Mouse (Mus musculus): Measurements from ENCODE around the gene Atp6v1a. TPM values are rescaled to one million over a fixed set of nuclear protein-coding genes. Genes with fewer than 3 reads are reported as not detected.

Gene Atp6v1a
- polyA plus RNA-seq, 1 experiment, result 87.7 TPM

GRCm38 (mm10) chr16:44122574-44122973 lies 16.9 kb downstream of the Atp6v1a start:
- Histone ChIP-seq H3K4me3 (ENCODE audit: low read depth, low read length) (no peak overlapping the region), H3K4me1 (ENCODE audit: control insufficient read depth, insufficient read depth, low read length) (peaks cover 2% of the 10 kb centered on the region), H3K36me3 (ENCODE audit: control insufficient read depth, insufficient read depth, low read length, poor library complexity, severe bottlenecking) (no peaks in the 10 kb centered on the region; the same call in 1 of the 2 replicates), H3K27me3 (ENCODE audit: control insufficient read depth, insufficient read depth, low read length, poor library complexity, severe bottlenecking) (no peaks in the 10 kb centered on the region; the same call in 1 of the 2 replicates), H3K9ac (ENCODE audit: low read depth, poor library complexity, severe bottlenecking) (no peak overlapping the region), H3K27ac (ENCODE audit: insufficient read depth, low read length) (no peak overlapping the region), H3K9me3 (replicated peaks; ENCODE audit: control insufficient read depth, insufficient read depth, low read length, poor library complexity, severe bottlenecking) (no peaks in the 10 kb centered on the region)
- TF ChIP-seq EP300 (IDR thresholded peaks at IDR 0.05; ENCODE audit: insufficient read depth, low read depth, low read length), result no peak
- TF ChIP-seq CTCF (IDR thresholded peaks at IDR 0.05; ENCODE audit: low read depth, low read length), result no peak
- TF ChIP-seq POLR2A (IDR thresholded peaks at IDR 0.05; ENCODE audit: insufficient read depth, low read length), result no peak

- TF ChIP-seq POLR2A (IDR thresholded peaks at IDR 0.05; ENCODE audit: insufficient read depth, low read length), result no peak
- no peak for TF ChIP-seq EP300 (IDR thresholded peaks at IDR 0.05; ENCODE audit: insufficient read depth, low read depth, low read length)
- TF ChIP-seq CTCF (IDR thresholded peaks at IDR 0.05; ENCODE audit: low read depth, low read length), result no peak
- Histone ChIP-seq H3K4me3 (ENCODE audit: low read depth, low read length) (no peak overlapping the region), H3K9me3 (replicated peaks; ENCODE audit: control insufficient read depth, insufficient read depth, low read length, poor library complexity, severe bottlenecking) (no peaks in the 10 kb centered on the region), H3K36me3 (ENCODE audit: control insufficient read depth, insufficient read depth, low read length, poor library complexity, severe bottlenecking) (no peaks in the 10 kb centered on the region; the same call in 1 of the 2 replicates), H3K4me1 (ENCODE audit: control insufficient read depth, insufficient read depth, low read length) (peaks cover 2% of the 10 kb centered on the region), H3K9ac (ENCODE audit: low read depth, poor library complexity, severe bottlenecking) (no peak overlapping the region), H3K27ac (ENCODE audit: insufficient read depth, low read length) (no peak overlapping the region), H3K27me3 (ENCODE audit: control insufficient read depth, insufficient read depth, low read length, poor library complexity, severe bottlenecking) (no peaks in the 10 kb centered on the region; the same call in 1 of the 2 replicates)
Observed at GRCm38 (mm10) chr16:44122122-44122521, 17.4 kb downstream of the Atp6v1a start.

GRCm38 (mm10) chr16:44119753-44120501 lies 19.6 kb downstream of the Atp6v1a start:
- Histone ChIP-seq H3K4me3 (ENCODE audit: low read depth, low read length) (no peak overlapping the region), H3K9me3 (replicated peaks; ENCODE audit: control insufficient read depth, insufficient read depth, low read length, poor library complexity, severe bottlenecking) (no peaks in the 10 kb centered on the region), H3K27me3 (ENCODE audit: control insufficient read depth, insufficient read depth, low read length, poor library complexity, severe bottlenecking) (no peaks in the 10 kb centered on the region; the same call in 1 of the 2 replicates), H3K4me1 (ENCODE audit: control insufficient read depth, insufficient read depth, low read length) (no peaks in the 10 kb centered on the region), H3K9ac (ENCODE audit: low read depth, poor library complexity, severe bottlenecking) (no peak overlapping the region), H3K27ac (ENCODE audit: insufficient read depth, low read length) (no peak overlapping the region), H3K36me3 (ENCODE audit: control insufficient read depth, insufficient read depth, low read length, poor library complexity, severe bottlenecking) (peaks cover 6% of the 10 kb centered on the region; the same call in 1 of the 2 replicates)
- TF ChIP-seq EP300 (IDR thresholded peaks at IDR 0.05; ENCODE audit: insufficient read depth, low read depth, low read length), result no peak
- TF ChIP-seq CTCF (IDR thresholded peaks at IDR 0.05; ENCODE audit: low read depth, low read length), result no peak
- no peak for TF ChIP-seq POLR2A (IDR thresholded peaks at IDR 0.05; ENCODE audit: insufficient read depth, low read length)

GRCm38 (mm10) chr16:44109002-44109401 lies 30.5 kb downstream of the Atp6v1a start:
- Histone ChIP-seq H3K36me3 (ENCODE audit: control insufficient read depth, insufficient read depth, low read length, poor library complexity, severe bottlenecking) (peaks cover 25% of the 10 kb centered on the region), H3K27ac (ENCODE audit: insufficient read depth, low read length) (no peak overlapping the region), H3K9ac (ENCODE audit: low read depth, poor library complexity, severe bottlenecking) (no peak overlapping the region), H3K27me3 (ENCODE audit: control insufficient read depth, insufficient read depth, low read length, poor library complexity, severe bottlenecking) (no peaks in the 10 kb centered on the region), H3K4me1 (ENCODE audit: control insufficient read depth, insufficient read depth, low read length) (no peaks in the 10 kb centered on the region), H3K9me3 (replicated peaks; ENCODE audit: control insufficient read depth, insufficient read depth, low read length, poor library complexity, severe bottlenecking) (no peaks in the 10 kb centered on the region), H3K4me3 (ENCODE audit: low read depth, low read length) (no peak overlapping the region)
- no peak for TF ChIP-seq EP300 (IDR thresholded peaks at IDR 0.05; ENCODE audit: insufficient read depth, low read depth, low read length)
- no peak for TF ChIP-seq POLR2A (IDR thresholded peaks at IDR 0.05; ENCODE audit: insufficient read depth, low read length)
- TF ChIP-seq CTCF (IDR thresholded peaks at IDR 0.05; ENCODE audit: low read depth, low read length), result no peak

GRCm38 (mm10) chr16:44105211-44105610 lies 34.3 kb downstream of the Atp6v1a start:
- peaks cover 28% of the 10 kb centered on the region for H3K36me3 ChIP-seq (ENCODE audit: control insufficient read depth, insufficient read depth, low read length, poor library complexity, severe bottlenecking)
- H3K9me3 ChIP-seq (replicated peaks; ENCODE audit: control insufficient read depth, insufficient read depth, low read length, poor library complexity, severe bottlenecking), result no peaks in the 10 kb centered on the region
- no peaks in the 10 kb centered on the region for H3K27me3 ChIP-seq (ENCODE audit: control insufficient read depth, insufficient read depth, low read length, poor library complexity, severe bottlenecking)
- H3K4me3 ChIP-seq (ENCODE audit: low read depth, low read length), result no peak overlapping the region
- no peak for TF ChIP-seq CTCF (IDR thresholded peaks at IDR 0.05; ENCODE audit: low read depth, low read length)
- no peak for TF ChIP-seq EP300 (IDR thresholded peaks at IDR 0.05; ENCODE audit: insufficient read depth, low read depth, low read length)
- no peak for TF ChIP-seq POLR2A (IDR thresholded peaks at IDR 0.05; ENCODE audit: insufficient read depth, low read length)
- no peak overlapping the region for H3K9ac ChIP-seq (ENCODE audit: low read depth, poor library complexity, severe bottlenecking)
- H3K4me1 ChIP-seq (ENCODE audit: control insufficient read depth, insufficient read depth, low read length), result no peaks in the 10 kb centered on the region
- no peak overlapping the region for H3K27ac ChIP-seq (ENCODE audit: insufficient read depth, low read length)

Measured in ES-Bruce4 (cell line).